Mouse (Mus musculus): ENCODE measurements around the gene Lrrfip1. TPM values are rescaled to one million over a fixed set of nuclear protein-coding genes. Genes with fewer than 3 reads are reported as not detected.

Lrrfip1 gene
- polyA plus RNA-seq, 1 experiment = 74.1 TPM

DNA sequence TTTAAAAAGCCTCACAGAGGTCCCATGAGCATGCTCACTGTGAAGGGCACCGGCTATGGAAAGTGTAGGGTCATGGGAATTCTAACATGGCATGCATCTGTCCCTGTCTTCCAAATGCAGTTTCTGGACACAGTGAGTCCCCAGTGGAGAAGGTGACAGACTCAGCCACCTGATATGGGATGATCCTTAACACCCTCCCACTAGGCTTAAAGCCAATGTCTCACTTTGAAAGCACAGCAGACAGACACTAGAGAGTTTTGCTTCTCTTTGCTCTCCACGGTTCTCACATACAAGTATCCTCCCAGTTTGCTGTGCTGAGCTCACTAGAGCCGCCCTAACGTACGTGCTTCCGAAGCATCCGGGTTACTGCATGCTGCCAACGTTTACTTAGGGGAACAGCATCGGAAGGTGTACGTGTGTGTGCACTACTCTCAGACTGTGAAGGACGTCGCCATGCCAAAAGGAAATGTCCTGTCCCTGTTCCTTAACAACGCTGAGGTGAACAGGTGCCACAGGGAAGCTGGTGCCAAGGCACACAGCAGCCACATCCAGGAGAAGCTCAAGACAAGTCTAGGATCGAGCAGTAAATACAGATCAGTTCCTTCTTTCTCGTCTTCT lies 104.9 kb downstream of the Lrrfip1 start:
- Histone ChIP-seq H3K36me3 (ENCODE audit: control insufficient read depth, insufficient read depth) (peaks cover 80% of the 10 kb centered on the region), H3K27me3 (ENCODE audit: control insufficient read depth, insufficient read depth, insufficient read length) (no peaks in the 10 kb centered on the region), H3K4me3 (ENCODE audit: insufficient read depth, poor library complexity, severe bottlenecking) (no peak overlapping the region), H3ac (ENCODE audit: control insufficient read depth, insufficient read length, low read depth) (no peak overlapping the region), H3K79me3 (ENCODE audit: low read depth) (peaks cover 15% of the 10 kb centered on the region), H3K79me2 (ENCODE audit: control insufficient read depth, insufficient read depth) (peaks cover 23% of the 10 kb centered on the region)
- TF ChIP-seq CTCF (IDR thresholded peaks at IDR 0.05; ENCODE audit: control insufficient read depth, insufficient read depth, insufficient read length) (no peak), MYOG (IDR thresholded peaks at IDR 0.05; ENCODE audit: control insufficient read depth, extremely low read depth, insufficient read length) (no peak), FOSL1 (IDR thresholded peaks at IDR 0.05; ENCODE audit: insufficient read depth, low read length, poor library complexity, severe bottlenecking) (no peak), MYOD1 (IDR thresholded peaks at IDR 0.05; ENCODE audit: control insufficient read depth, insufficient read length, low read depth) (no peak), USF1 (IDR thresholded peaks at IDR 0.05; ENCODE audit: low read depth) (no peak), CEBPB (IDR thresholded peaks at IDR 0.05; ENCODE audit: low read depth) (no peak), MAX (IDR thresholded peaks at IDR 0.05) (no peak)

GRCm38 (mm10) chr1:91107548-91107947 lies 109.0 kb downstream of the Lrrfip1 start:
- no peaks in the 10 kb centered on the region for H3K79me2 ChIP-seq (ENCODE audit: control insufficient read depth, insufficient read depth)
- H3K79me3 ChIP-seq (ENCODE audit: low read depth) = peaks cover 4% of the 10 kb centered on the region
- H3K4me3 ChIP-seq (ENCODE audit: insufficient read depth, poor library complexity, severe bottlenecking) = no peak overlapping the region
- peaks cover 80% of the 10 kb centered on the region for H3K36me3 ChIP-seq (ENCODE audit: control insufficient read depth, insufficient read depth)
- no peaks in the 10 kb centered on the region for H3K27me3 ChIP-seq (ENCODE audit: control insufficient read depth, insufficient read depth, insufficient read length)
- TF ChIP-seq FOSL1 (IDR thresholded peaks at IDR 0.05; ENCODE audit: insufficient read depth, low read length, poor library complexity, severe bottlenecking) (no peak), CTCF (IDR thresholded peaks at IDR 0.05; ENCODE audit: control insufficient read depth, insufficient read depth, insufficient read length) (no peak), CEBPB (IDR thresholded peaks at IDR 0.05; ENCODE audit: low read depth) (no peak), MYOG (IDR thresholded peaks at IDR 0.05; ENCODE audit: control insufficient read depth, extremely low read depth, insufficient read length) (no peak), MAX (IDR thresholded peaks at IDR 0.05) (no peak), MYOD1 (IDR thresholded peaks at IDR 0.05; ENCODE audit: control insufficient read depth, insufficient read length, low read depth) (no peak), USF1 (IDR thresholded peaks at IDR 0.05; ENCODE audit: low read depth) (no peak)
- no peak overlapping the region for H3ac ChIP-seq (ENCODE audit: control insufficient read depth, insufficient read length, low read depth)

- H3K4me3 ChIP-seq (ENCODE audit: insufficient read depth, poor library complexity, severe bottlenecking) = no peak overlapping the region
- no peaks in the 10 kb centered on the region for H3K79me2 ChIP-seq (ENCODE audit: control insufficient read depth, insufficient read depth)
- TF ChIP-seq MYOD1 (IDR thresholded peaks at IDR 0.05; ENCODE audit: control insufficient read depth, insufficient read length, low read depth) (no peak), MAX (IDR thresholded peaks at IDR 0.05) (no peak), USF1 (IDR thresholded peaks at IDR 0.05; ENCODE audit: low read depth) (no peak), MYOG (IDR thresholded peaks at IDR 0.05; ENCODE audit: control insufficient read depth, extremely low read depth, insufficient read length) (no peak), CTCF (IDR thresholded peaks at IDR 0.05; ENCODE audit: control insufficient read depth, insufficient read depth, insufficient read length) (no peak), CEBPB (IDR thresholded peaks at IDR 0.05; ENCODE audit: low read depth) (no peak), FOSL1 (IDR thresholded peaks at IDR 0.05; ENCODE audit: insufficient read depth, low read length, poor library complexity, severe bottlenecking) (no peak)
- no peaks in the 10 kb centered on the region for H3K27me3 ChIP-seq (ENCODE audit: control insufficient read depth, insufficient read depth, insufficient read length)
- peaks cover 82% of the 10 kb centered on the region for H3K36me3 ChIP-seq (ENCODE audit: control insufficient read depth, insufficient read depth)
- no peak overlapping the region for H3ac ChIP-seq (ENCODE audit: control insufficient read depth, insufficient read length, low read depth)
- peaks cover 4% of the 10 kb centered on the region for H3K79me3 ChIP-seq (ENCODE audit: low read depth)
Observed at GRCm38 (mm10) chr1:91109302-91109701, 110.8 kb downstream of the Lrrfip1 start.

GRCm38 (mm10) chr1:91112171-91112570 lies 113.6 kb downstream of the Lrrfip1 start:
- Histone ChIP-seq H3K79me3 (ENCODE audit: low read depth) (no peaks in the 10 kb centered on the region), H3K4me3 (ENCODE audit: insufficient read depth, poor library complexity, severe bottlenecking) (no peak overlapping the region), H3K36me3 (ENCODE audit: control insufficient read depth, insufficient read depth) (peaks cover 83% of the 10 kb centered on the region), H3ac (ENCODE audit: control insufficient read depth, insufficient read length, low read depth) (no peak overlapping the region), H3K27me3 (ENCODE audit: control insufficient read depth, insufficient read depth, insufficient read length) (no peaks in the 10 kb centered on the region), H3K79me2 (ENCODE audit: control insufficient read depth, insufficient read depth) (no peaks in the 10 kb centered on the region)
- TF ChIP-seq USF1 (IDR thresholded peaks at IDR 0.05; ENCODE audit: low read depth) = no peak
- TF ChIP-seq FOSL1 (IDR thresholded peaks at IDR 0.05; ENCODE audit: insufficient read depth, low read length, poor library complexity, severe bottlenecking) = no peak
- no peak for TF ChIP-seq CTCF (IDR thresholded peaks at IDR 0.05; ENCODE audit: control insufficient read depth, insufficient read depth, insufficient read length)
- no peak for TF ChIP-seq CEBPB (IDR thresholded peaks at IDR 0.05; ENCODE audit: low read depth)
- no peak for TF ChIP-seq MYOG (IDR thresholded peaks at IDR 0.05; ENCODE audit: control insufficient read depth, extremely low read depth, insufficient read length)
- TF ChIP-seq MAX (IDR thresholded peaks at IDR 0.05) = no peak
- no peak for TF ChIP-seq MYOD1 (IDR thresholded peaks at IDR 0.05; ENCODE audit: control insufficient read depth, insufficient read length, low read depth)

DNA sequence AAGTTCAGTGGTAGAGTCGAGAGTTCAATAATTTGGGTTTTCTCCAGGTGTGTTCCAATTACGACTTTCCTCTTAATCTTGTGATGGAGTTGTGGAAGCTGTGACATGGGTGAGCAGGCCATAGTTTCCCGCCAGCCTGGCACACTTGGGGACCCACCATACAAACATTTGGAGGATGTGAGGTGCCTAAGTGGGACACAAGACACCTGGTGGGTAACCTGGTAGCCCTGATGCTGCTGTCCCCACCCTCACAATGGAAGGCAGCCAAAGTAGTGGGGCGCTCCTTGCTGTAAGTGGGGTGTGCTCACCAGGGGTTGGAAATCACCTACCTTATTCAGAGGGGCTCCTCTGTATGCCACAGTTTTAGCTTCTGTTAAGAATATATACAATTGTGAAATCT lies 114.1 kb downstream of the Lrrfip1 start:
- Histone ChIP-seq H3K27me3 (ENCODE audit: control insufficient read depth, insufficient read depth, insufficient read length) (no peaks in the 10 kb centered on the region), H3K79me2 (ENCODE audit: control insufficient read depth, insufficient read depth) (no peaks in the 10 kb centered on the region), H3K79me3 (ENCODE audit: low read depth) (no peaks in the 10 kb centered on the region), H3K36me3 (ENCODE audit: control insufficient read depth, insufficient read depth) (peaks cover 83% of the 10 kb centered on the region), H3K4me3 (ENCODE audit: insufficient read depth, poor library complexity, severe bottlenecking) (no peak overlapping the region), H3ac (ENCODE audit: control insufficient read depth, insufficient read length, low read depth) (no peak overlapping the region)
- TF ChIP-seq CEBPB (IDR thresholded peaks at IDR 0.05; ENCODE audit: low read depth) (no peak), USF1 (IDR thresholded peaks at IDR 0.05; ENCODE audit: low read depth) (no peak), FOSL1 (IDR thresholded peaks at IDR 0.05; ENCODE audit: insufficient read depth, low read length, poor library complexity, severe bottlenecking) (no peak), MAX (IDR thresholded peaks at IDR 0.05) (no peak), MYOD1 (IDR thresholded peaks at IDR 0.05; ENCODE audit: control insufficient read depth, insufficient read length, low read depth) (no peak), CTCF (IDR thresholded peaks at IDR 0.05; ENCODE audit: control insufficient read depth, insufficient read depth, insufficient read length) (no peak), MYOG (IDR thresholded peaks at IDR 0.05; ENCODE audit: control insufficient read depth, extremely low read depth, insufficient read length) (no peak)

Data from C2C12 (cell line).